Mouse (Mus musculus) limb, embryonic 15.5 days (tissue): ENCODE measurements around the gene Mybl2. TPM values are rescaled to one million over a fixed set of nuclear protein-coding genes. Genes with fewer than 3 reads are reported as not detected.

Experiments
- ATAC-seq: fragments of 200-750 bp; cut with Nextera tagmentation; 2 replicates; pipeline ENCODE4 v1.8.0; 2017; ENCODE audit warnings: low read depth, moderate TSS enrichment; ENCODE audit not compliant: insufficient number of reproducible peaks, low FRiP score, low TSS enrichment
- H3K27ac ChIP-seq: fragments of 300-500 bp; sonication (generic); 2 replicates; pipeline ENCODE4 v1.5.1; 2015; ENCODE audit warnings: moderate library complexity, mild to moderate bottlenecking, inconsistent platforms
- H3K27me3 ChIP-seq: fragments of 300-500 bp; sonication (generic); 2 replicates; pipeline ENCODE4 v1.6.1; 2015; ENCODE audit warnings: inconsistent platforms
- H3K36me3 ChIP-seq: fragments of 300-500 bp; sonication (generic); 2 replicates; pipeline ENCODE4 v1.6.1; 2015; ENCODE audit warnings: inconsistent platforms
- H3K4me1 ChIP-seq: fragments of 300-500 bp; sonication (generic); 2 replicates; pipeline ENCODE4 v1.6.1; 2015; ENCODE audit warnings: inconsistent platforms
- H3K4me2 ChIP-seq: fragments of 300-500 bp; sonication (generic); 2 replicates; pipeline ENCODE4 v1.6.1; 2015; ENCODE audit warnings: mild to moderate bottlenecking, inconsistent platforms
- H3K4me3 ChIP-seq: fragments of 300-500 bp; sonication (generic); 2 replicates; pipeline ENCODE4 v1.5.1; 2015; ENCODE audit warnings: mild to moderate bottlenecking, inconsistent platforms
- H3K9ac ChIP-seq: fragments of 300-500 bp; sonication (generic); 2 replicates; pipeline ENCODE4 v1.6.1; 2015; ENCODE audit warnings: inconsistent platforms
- H3K9me3 ChIP-seq: fragments of 300-500 bp; sonication (generic); 2 replicates; pipeline ENCODE4 v1.6.1; 2016; ENCODE audit warnings: inconsistent platforms
- WGBS: fragments of 180-500 bp; shearing (Covaris S2); methylation state at CpG from one replicate; pipeline ENCODE4 v1.1.7; 2015; 5-methylcytosine and 5-hydroxymethylcytosine counted together
- polyA plus RNA-seq: library from polyadenylated mRNA; unstranded; fragments of >200 nt; fragmentation: Nextera tagmentation; extraction: Ambion mirVana; gene quantifications from 2 replicates; pipeline ENCODE4 v1.2.1, GENCODE M21; 2015

The Mybl2 gene
- polyA plus RNA-seq, 1 experiment from 2014 or later, result 22.5 TPM

DNA sequence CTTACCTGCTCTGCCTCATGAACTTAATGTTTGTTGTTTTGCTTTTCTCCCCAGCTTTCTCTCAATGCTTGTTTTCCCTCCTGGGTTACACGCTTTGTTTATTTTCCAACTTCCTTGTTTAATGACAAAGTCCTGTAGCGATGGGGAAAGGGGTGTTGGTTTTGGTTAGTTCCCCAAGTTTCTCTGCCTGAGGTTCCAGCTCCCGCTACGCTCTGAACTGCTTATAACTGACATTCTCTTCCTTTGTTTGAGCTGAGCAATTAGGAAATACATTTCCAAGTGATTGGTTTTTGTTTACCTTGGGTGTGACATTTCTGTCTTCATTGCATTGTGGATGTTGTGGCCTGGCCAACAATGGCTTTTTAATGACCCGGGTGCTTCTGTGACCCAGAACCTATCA, 46.1 kb downstream of the Mybl2 start:
- H3K4me1 ChIP-seq, result peaks cover 13% of the 10 kb centered on the region
- no peaks in the 10 kb centered on the region for H3K9me3 ChIP-seq
- 68% methylated on average over 5 of the region's 5 CpGs for WGBS
- H3K4me3 ChIP-seq, result no peak overlapping the region
- H3K27ac ChIP-seq, result no peak overlapping the region
- no peaks in the 10 kb centered on the region for H3K36me3 ChIP-seq
- no peak overlapping the region for H3K9ac ChIP-seq
- H3K27me3 ChIP-seq, result peaks cover 7% of the 10 kb centered on the region; the same call in 1 of the 2 replicates
- H3K4me2 ChIP-seq, result no peak overlapping the region
- ATAC-seq, result no peak

- Histone ChIP-seq H3K4me2 (no peak overlapping the region), H3K4me3 (no peak overlapping the region), H3K9ac (no peak overlapping the region), H3K4me1 (peaks cover 13% of the 10 kb centered on the region), H3K27me3 (peaks cover 7% of the 10 kb centered on the region; the same call in 1 of the 2 replicates), H3K9me3 (no peaks in the 10 kb centered on the region), H3K27ac (no peak overlapping the region), H3K36me3 (no peaks in the 10 kb centered on the region)
- ATAC-seq, result no peak; the same call in 1 of the 2 replicates
- 4% methylated on average over 10 of the region's 10 CpGs for WGBS
Measured at GRCm38 (mm10) chr2:163101646-163102203, 47.2 kb downstream of the Mybl2 start.

DNA sequence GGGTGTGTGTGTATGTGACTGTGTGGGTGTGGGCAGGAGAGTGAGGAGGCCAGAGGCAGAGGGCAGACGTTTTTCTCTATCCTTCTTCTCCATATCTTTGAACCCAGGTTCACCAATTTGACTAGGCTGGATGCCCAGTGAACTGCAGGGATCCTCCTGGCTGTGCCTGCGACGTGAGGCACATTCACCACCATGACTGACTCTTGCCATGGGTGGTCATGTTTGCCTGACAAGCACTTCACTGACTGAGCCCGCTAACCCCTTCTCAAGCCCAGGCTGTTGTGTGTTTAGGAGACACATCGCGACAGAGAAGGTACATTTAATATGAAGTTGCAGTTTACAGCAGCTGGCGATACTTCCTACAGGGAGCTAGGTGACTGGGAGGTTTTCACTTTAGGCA, 47.7 kb downstream of the Mybl2 start:
- Histone ChIP-seq H3K27me3 (peaks cover 7% of the 10 kb centered on the region; the same call in 1 of the 2 replicates), H3K36me3 (no peaks in the 10 kb centered on the region), H3K4me3 (no peak overlapping the region), H3K27ac (no peak overlapping the region), H3K4me1 (peaks cover 13% of the 10 kb centered on the region), H3K9me3 (no peaks in the 10 kb centered on the region), H3K4me2 (no peak overlapping the region), H3K9ac (no peak overlapping the region)
- WGBS, result 56% methylated on average over 7 of the region's 7 CpGs
- ATAC-seq, result no peak; the same call in 1 of the 2 replicates

DNA sequence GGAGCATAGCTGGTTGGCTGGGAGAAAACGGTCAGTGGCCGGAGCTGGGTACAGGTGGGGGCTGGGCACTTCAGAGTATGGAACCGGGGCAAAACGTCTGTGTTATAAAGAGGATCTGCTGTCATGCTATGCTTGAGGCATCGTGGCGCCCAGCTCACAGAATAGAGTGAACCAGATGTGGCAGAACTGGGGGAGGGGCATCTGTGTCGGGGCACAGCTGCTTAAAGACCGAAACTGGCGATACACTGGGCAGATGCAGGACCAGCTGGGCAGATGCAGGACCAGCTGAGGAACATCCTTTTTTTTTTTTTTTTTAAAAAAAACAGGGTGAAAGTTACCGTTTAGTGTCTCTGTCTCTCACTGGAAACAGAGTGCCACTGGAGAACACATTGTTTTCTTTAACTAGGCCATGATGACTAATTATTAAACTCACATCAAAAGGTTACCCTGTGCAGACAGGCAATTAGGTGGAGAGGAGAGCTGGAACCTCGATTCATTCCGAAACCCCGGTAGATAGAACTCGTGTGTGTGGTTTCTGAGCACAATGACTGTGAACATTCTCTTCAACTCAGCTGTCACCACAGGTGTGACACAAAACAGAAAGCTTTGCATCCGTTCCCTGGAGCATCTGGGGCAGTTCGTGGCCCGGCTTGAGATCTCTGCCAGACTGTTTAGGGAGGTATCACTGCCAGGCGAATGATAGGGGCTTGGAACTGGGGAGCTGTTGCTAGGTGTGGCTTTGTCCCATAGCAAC, 48.6 kb downstream of the Mybl2 start:
- H3K9ac ChIP-seq, result no peak overlapping the region
- ATAC-seq, result no peak
- no peak overlapping the region for H3K27ac ChIP-seq
- H3K27me3 ChIP-seq, result peaks cover 7% of the 10 kb centered on the region; the same call in 1 of the 2 replicates
- WGBS, result 35% methylated on average over 18 of the region's 18 CpGs
- peaks cover 13% of the 10 kb centered on the region for H3K4me1 ChIP-seq
- no peak overlapping the region for H3K4me2 ChIP-seq
- H3K36me3 ChIP-seq, result no peaks in the 10 kb centered on the region
- no peak overlapping the region for H3K4me3 ChIP-seq
- no peaks in the 10 kb centered on the region for H3K9me3 ChIP-seq

DNA sequence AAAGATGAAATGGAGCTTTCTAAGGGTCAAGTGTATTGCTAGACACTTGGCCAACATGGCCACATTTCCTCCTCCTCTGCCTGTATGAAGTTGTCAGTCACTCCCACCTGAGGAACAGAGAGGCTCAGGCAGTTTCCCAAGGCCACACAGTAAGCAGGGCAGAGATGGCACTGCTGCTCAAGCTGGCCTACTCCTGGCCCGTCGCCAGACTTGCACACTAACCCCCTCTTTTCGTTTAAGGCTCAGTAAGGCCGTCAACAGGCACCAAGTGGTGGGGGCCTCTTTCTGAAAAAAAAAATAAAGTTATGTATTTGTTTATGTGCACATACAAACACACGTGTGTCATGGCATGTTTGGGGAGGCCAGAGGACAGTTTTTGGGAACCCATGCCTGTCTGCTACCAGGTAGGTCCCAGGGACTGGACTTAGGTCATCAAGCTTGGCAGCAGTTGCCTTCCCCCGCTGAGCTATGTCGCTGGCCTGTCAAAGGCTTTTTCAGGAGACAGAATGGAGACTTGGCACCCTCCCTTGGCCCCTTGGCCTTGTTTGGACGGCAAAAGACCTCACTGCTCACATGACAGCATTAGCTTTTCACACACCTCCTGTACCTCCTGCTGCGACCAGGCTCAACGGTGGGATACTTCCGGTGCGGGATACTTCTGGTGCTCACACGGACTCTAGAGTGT, 49.7 kb downstream of the Mybl2 start:
- no peak overlapping the region for H3K4me2 ChIP-seq
- peaks cover 13% of the 10 kb centered on the region for H3K4me1 ChIP-seq
- no peak for ATAC-seq
- WGBS, result 76% methylated on average over 13 of the region's 13 CpGs
- no peaks in the 10 kb centered on the region for H3K36me3 ChIP-seq
- H3K9ac ChIP-seq, result no peak overlapping the region
- no peaks in the 10 kb centered on the region for H3K9me3 ChIP-seq
- no peak overlapping the region for H3K27ac ChIP-seq
- H3K27me3 ChIP-seq, result peaks cover 7% of the 10 kb centered on the region; the same call in 1 of the 2 replicates
- no peak overlapping the region for H3K4me3 ChIP-seq

DNA sequence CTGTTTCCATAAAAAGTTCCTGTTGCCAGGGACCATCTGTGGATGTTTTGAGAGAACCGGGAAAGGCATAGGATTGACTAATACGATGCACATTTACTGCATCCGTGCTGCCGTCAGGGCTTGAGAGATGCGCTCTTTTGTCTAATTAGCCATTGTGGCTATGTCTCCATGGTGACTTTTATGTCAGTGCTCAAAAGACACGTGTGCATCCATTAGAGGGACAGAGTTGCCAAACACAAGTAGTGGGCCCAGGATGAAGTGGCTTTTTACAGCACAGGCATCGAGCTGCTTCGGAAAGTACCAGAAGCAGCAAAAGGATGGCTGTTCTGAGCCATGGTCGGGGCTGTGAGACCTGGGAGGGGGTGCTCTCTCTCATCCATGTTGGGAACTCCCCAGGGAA, 53.9 kb downstream of the Mybl2 start:
- 74% methylated on average over 9 of the region's 9 CpGs for WGBS
- Histone ChIP-seq H3K4me2 (no peak overlapping the region), H3K36me3 (no peaks in the 10 kb centered on the region), H3K9me3 (no peaks in the 10 kb centered on the region), H3K27ac (no peak overlapping the region), H3K4me1 (peaks cover 2% of the 10 kb centered on the region; the same call in 1 of the 2 replicates), H3K4me3 (no peak overlapping the region), H3K27me3 (no peaks in the 10 kb centered on the region), H3K9ac (no peak overlapping the region)
- no peak for ATAC-seq

GRCm38 (mm10) chr2:163110706-163111105, 56.2 kb downstream of the Mybl2 start:
- Histone ChIP-seq H3K27me3 (no peaks in the 10 kb centered on the region), H3K27ac (no peak overlapping the region), H3K4me1 (no peaks in the 10 kb centered on the region), H3K9me3 (no peaks in the 10 kb centered on the region), H3K4me3 (no peak overlapping the region), H3K9ac (no peak overlapping the region), H3K4me2 (no peak overlapping the region), H3K36me3 (no peaks in the 10 kb centered on the region)
- no peak for ATAC-seq
- WGBS, result 93% methylated on average over 1 of the region's 1 CpGs

DNA sequence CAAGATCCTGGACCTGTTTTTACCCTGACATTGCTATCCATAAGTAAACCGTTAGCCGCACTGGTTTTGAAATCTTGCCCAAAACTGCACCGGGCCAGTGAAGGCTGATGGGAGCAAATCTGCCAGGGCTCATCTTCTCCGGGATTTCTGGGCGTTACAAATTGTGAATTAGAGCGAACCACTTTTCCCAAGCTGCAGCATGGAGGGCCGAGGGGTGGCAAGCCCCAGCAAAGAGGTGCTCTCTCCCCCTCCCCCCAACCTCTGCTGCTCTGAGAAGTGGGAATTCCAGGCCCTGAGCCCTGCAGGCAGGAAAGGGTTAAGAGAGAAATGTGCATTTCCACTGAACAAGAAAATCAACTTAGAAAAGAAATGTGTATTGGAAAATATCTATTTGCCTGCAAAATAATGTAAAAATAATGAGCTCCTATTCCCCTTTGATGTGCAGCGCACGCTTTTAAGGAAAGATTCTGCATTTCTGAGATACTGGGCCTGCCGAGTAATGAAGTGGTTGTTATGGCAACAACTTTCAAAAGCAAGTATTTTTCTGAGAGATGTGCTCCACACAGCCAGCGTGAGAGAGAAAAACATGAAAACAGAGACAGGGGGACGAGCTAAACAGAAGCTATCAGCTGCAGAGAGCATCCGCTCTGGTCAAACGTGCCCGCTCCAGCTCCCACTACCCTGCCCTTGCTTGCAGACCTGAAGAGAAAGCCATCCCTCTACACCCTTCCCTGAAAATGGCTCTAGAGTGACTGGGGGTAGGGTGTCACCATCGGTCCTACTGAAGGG, 57.1 kb downstream of the Mybl2 start:
- no peak overlapping the region for H3K4me2 ChIP-seq
- ATAC-seq, result no peak
- no peaks in the 10 kb centered on the region for H3K27me3 ChIP-seq
- H3K27ac ChIP-seq, result no peak overlapping the region
- 57% methylated on average over 16 of the region's 16 CpGs for WGBS
- no peaks in the 10 kb centered on the region for H3K36me3 ChIP-seq
- H3K9ac ChIP-seq, result no peak overlapping the region
- no peak overlapping the region for H3K4me3 ChIP-seq
- no peaks in the 10 kb centered on the region for H3K4me1 ChIP-seq
- H3K9me3 ChIP-seq, result no peaks in the 10 kb centered on the region

DNA sequence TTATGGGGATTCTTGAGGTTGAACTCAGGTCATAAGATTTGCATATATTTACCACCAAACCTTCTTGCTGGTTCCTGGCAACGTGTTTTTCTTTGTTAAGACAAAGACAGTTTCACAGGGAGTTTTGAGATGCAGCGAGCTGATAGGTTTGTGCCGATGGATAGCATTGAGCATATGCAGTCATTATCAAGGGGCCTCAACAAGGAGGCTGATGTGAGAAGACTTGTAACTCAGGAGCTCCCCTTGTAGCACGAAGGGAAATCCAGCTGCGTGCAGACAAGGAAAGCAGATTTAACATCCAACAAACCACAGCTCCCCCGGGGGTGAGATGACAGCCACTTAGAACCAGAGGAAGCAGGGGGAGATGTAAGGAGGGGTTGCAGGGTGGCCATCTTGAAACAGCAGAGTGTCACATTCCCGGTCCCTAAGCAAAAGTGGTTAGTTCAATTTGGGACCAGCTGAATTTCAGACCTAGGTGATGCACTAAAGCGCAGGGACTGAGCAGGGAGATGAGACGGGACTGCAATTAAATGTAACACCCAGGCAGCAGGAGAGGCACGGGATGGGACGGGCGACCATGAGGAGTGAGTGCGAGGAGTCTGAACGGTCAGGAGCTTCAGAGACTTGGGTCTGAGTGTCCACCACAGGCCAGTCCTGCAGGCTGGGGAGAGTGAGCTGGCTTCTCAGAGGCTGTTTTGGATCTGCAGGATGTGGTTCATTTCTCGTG, 66.3 kb downstream of the Mybl2 start:
- no peak overlapping the region for H3K4me3 ChIP-seq
- H3K4me1 ChIP-seq, result peaks cover 5% of the 10 kb centered on the region; the same call in 1 of the 2 replicates
- no peaks in the 10 kb centered on the region for H3K36me3 ChIP-seq
- H3K9ac ChIP-seq, result no peak overlapping the region
- no peak for ATAC-seq
- peaks cover 12% of the 10 kb centered on the region for H3K27me3 ChIP-seq
- no peaks in the 10 kb centered on the region for H3K9me3 ChIP-seq
- H3K27ac ChIP-seq, result no peak overlapping the region
- H3K4me2 ChIP-seq, result no peak overlapping the region
- WGBS, result 67% methylated on average over 15 of the region's 15 CpGs

GRCm38 (mm10) chr2:163121353-163121660, 66.8 kb downstream of the Mybl2 start:
- Histone ChIP-seq H3K27ac (no peak overlapping the region), H3K9me3 (no peaks in the 10 kb centered on the region), H3K4me3 (no peak overlapping the region), H3K4me1 (peaks cover 5% of the 10 kb centered on the region; the same call in 1 of the 2 replicates), H3K27me3 (peaks cover 12% of the 10 kb centered on the region), H3K9ac (no peak overlapping the region), H3K36me3 (no peaks in the 10 kb centered on the region), H3K4me2 (no peak overlapping the region)
- 61% methylated on average over 3 of the region's 3 CpGs for WGBS
- ATAC-seq, result no peak

GRCm38 (mm10) chr2:163122319-163122718, 67.8 kb downstream of the Mybl2 start:
- WGBS, result 20% methylated on average over 9 of the region's 9 CpGs
- H3K4me3 ChIP-seq, result no peak overlapping the region
- peaks cover 12% of the 10 kb centered on the region for H3K27me3 ChIP-seq
- no peak overlapping the region for H3K9ac ChIP-seq
- no peaks in the 10 kb centered on the region for H3K9me3 ChIP-seq
- H3K4me1 ChIP-seq, result peaks cover 5% of the 10 kb centered on the region; the same call in 1 of the 2 replicates
- no peak overlapping the region for H3K27ac ChIP-seq
- H3K36me3 ChIP-seq, result no peaks in the 10 kb centered on the region
- peak overlapping the region; percentile 20; the same call in 1 of the 2 replicates for H3K4me2 ChIP-seq
- ATAC-seq, result peak; percentile 76; the same call in 1 of the 2 replicates
